Mouse (Mus musculus) activated CD4-positive, CD25-positive, alpha-beta regulatory T cell, adult 4 months (primary cell): ENCODE results near the gene Leng9. TPM values are rescaled to one million over a fixed set of nuclear protein-coding genes. Genes with fewer than 3 reads are reported as not detected.
A peak's percentile ranks its signal among the peaks of the same experiment; 100 is the strongest.
"Not testable (repeated sequence)": the region's sequence is repeated elsewhere in the genome, so short reads cannot be mapped to it uniquely, and the experiment has no call there.

ENCODE experiments used
- ATAC-seq: one replicate; pipeline ENCODE4 v1.8.0; 2017
- polyA plus RNA-seq, 2 experiments: library from polyadenylated mRNA; unstranded; fragments of 100-300 nt; shearing (Covaris generic); gene quantifications; one replicate each; pipeline ENCODE4 v1.2.1; 2017

The Leng9 gene
- 1 to 10 TPM; 5.5 to 6.1 TPM for polyA plus RNA-seq

DNA sequence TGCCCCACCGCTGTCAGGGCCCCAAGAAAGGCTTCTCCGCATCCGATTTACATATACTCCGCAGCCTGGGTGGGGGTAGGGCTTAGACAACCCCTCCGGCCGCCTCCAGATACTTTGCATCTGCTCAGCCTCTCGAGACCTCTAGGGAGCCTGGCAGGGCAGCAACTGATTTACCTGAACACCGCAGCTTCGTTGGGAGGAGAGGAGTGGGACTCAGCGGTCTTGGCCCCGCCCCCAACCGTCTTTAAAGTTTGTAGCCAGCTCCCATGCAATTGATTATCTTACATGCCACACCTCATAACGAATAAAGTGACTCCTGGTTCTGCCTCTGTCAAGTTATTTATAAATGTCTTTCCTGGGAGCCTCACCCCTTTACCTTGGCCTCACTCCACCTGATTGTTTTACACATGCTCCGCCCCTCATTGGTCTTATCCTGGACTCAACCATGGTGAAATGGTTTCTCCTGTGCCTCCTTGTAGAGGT is at the start of gene Leng9:
Leng9 (minus strand) TSS at position 316 of the 483 bp plus-strand sequence.
- ATAC-seq: peak; percentile 37

DNA sequence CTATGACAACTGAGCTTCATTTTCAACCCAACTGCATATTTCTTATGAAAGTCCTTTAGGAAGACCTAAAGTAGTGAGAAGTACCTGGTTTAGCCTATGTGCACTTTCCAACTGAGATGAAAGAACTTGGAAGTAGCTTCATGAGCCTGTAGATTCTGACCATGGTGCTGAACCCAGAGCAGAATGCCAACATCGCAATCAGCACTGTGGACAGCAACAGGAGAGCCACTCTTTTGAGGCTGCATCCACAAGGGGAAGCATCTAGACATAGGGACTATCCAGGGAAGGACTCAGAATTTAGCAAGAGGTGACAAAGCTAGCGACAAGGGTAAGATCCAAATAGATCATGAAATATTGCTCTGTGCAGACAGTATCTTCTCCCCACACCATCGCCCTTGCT is 28.3 kb upstream of the Leng9 start:
- no peak for ATAC-seq

DNA sequence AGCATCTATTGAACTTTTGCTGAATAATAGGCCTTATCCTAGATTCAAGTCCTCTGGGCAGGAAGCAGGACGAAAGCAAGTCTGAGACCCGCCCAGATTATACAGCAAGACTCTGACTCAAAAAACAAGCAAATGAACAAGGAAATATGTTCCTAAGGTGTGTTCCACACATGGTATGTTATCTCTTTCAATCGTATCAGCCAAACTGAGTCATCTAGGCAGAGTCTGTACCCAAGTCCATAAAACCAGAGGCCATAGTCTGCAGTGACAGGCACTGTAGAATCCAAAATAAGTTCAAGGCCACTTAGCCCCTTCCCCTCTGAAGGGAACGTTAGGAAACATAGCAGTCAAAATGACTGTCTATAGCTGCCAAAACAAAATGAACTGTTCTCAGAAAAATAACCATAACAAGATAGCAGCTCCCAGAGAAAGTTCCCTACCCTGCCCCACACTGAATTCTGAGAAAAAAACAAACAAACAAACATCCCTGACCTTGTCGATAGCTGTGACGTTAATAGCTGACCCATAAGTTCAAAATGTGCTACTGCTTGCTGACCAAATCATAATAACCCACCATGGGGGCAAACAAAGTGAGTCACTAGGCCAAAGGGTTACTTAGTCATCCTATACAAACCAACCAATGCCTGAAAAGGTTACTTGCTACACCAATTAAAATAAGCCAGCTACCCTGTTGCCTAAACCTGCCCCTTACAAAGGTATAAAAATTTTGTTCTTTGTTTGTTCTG is 20.2 kb upstream of the Leng9 start:
- ATAC-seq: no peak

DNA sequence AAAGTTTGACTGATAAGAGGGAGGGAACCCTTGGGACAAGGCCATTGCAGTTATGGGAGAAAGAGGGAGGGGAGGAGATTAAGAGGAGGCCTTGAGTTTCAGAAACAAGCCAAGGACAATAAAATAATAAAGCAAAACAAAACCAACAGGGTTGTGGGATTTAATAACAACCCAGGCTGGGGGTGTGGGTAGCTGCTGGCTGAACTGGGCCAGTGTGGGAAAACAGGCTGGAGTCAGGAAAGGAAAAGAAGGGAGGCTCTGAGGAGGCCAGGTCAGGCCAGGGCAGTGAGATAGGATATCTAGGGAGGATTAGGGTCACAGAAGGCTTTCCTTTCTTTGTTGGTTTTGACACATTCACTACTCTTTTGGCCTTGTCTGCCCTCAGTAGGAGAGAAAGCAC is 16.9 kb upstream of the Leng9 start:
- ATAC-seq: no peak

DNA sequence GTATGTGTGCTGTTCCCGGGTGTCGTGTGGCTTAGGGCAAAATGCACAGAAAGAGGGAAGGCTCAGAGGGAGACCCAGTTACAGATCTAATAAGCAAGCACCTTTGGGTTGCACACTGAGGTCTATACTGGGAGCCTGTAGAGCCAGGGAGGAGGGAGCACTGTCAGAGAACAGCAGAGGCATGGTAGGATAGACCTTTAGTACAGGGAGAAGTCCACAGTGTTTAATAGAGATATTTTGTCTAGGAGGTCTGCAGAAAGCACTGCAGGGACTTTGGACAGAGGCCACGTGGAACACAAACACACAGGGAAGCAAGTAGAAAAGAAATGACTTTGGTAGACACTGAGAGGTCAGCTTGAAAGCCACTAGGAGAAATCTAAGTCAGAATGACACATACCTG is 15.1 kb upstream of the Leng9 start:
- no peak for ATAC-seq

DNA sequence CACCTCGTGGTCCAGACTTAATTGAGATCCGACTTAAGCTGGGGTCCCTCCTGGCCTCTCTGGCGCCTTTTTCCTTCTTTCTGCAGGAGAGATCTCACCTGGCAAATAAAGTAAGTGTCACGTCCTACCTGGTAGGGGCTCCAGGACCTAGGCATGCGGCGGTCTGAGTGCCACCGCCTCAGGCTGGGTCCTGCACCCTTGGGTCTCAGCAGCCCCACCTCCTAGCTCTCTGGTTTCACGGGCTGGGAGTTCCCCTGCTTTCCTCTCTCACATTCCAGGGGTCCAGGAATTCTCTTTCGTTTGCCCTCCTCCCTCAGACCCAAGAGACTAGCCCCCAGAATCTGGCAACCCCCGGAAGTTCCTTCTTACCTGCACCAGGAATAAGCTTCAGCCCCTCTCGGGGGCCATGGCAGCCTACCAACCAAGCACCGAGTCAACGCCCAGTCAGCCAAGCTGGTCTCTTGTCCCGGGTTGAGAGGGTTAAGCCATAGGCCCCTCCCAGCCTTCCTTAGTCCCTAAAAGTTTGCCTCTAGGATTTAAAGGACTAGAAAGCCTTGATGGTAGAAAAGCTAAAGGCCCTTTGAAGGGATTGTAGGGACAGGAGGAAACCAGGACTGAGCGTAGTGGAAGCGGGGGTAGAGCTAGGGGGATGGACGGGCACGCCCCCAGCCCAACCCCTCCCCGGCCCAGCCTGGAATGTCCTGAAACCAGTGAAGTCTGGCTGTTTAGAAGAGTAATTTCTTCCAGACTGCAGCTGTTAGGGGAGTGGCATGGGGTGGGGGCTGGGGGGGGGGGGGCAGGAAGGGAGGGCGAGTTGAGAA is 14.1 kb upstream of the Leng9 start, which contains the start of gene Cdc42ep5:
Cdc42ep5 (minus strand) TSS at position 771 of the 821 bp plus-strand sequence.
- no peak for ATAC-seq

DNA sequence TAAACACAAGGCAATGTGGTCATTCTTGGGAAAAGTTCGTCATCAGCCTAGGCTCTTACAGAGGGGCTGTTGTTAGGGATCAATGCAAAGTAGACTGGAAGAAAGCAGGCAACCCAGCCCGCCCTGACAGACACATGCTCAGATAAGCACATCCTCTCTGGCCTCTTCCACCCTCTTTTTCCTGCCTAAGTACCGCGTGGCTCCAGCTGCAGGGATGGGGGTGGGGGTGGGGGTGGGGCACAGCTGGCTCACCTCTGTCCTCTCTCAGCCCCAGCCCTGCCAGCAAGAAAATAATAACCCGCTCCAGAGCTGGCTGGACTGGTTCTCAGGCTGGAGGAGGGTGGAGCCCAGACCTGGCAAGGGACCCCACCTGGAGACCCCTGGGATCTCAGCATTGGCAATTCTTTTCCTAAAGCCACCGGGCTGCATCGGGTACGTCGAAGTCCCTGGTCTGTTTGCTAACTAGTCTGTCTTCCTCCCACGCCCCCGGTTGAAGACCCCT is 13.4 kb upstream of the Leng9 start:
- ATAC-seq: no peak

DNA sequence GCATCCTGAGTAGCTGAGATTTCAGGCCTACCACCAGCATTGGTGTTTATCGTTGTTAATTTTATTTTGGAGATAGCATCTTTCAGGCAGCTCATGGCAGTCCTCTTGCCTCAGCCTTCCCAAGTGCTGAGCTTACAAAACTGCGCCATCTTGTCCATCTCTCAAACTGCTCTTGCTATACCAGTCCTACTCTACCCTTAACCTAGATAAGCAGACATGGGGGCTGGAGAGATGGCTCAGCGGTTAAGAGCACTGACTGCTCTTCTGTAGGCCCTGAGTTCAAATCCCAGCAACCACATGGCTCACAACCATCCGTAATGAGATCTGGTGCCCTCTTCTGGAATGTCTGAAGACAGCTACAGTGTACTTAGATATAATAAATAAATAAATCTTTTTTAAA is 11.4 kb upstream of the Leng9 start:
- not testable (repeated sequence) for ATAC-seq

DNA sequence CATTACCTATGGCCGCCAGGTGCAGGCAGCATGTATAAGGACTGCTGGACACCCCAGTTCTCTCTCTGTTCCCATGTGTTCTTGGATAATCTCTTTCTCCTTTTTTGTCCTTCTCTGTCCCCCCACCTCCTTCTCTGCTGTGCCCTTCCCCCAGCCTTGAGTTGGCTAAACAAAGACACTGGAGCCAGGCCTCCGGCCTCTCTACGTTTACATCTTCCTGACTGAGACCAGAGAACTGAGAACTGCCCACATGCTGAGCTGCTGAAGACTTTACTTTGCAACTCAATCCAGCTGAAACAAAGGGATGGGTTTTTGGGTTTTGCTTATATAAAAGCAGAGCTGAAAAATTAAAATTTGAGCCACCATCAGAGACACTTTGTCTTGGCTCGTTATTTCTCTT is 4.8 kb upstream of the Leng9 start:
- no peak for ATAC-seq

DNA sequence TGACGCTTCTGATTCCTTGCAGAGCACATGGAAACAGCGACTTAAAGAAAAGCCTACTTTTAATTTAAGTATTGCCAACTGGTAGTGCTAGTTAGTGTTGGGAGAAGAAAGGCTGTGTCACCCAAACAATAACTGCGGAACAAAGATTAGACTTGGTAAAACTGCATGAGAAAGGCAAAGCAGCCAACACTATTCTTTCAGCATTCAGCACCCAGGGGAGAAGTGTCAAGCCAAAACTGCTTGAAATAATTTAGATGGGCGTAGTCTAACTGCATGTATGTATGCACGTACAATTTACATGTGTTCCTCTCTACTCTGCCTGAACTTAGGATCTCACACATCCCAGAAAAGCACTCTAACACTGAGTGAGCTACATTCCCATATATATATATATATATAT is 4.2 kb upstream of the Leng9 start:
- ATAC-seq: no peak

DNA sequence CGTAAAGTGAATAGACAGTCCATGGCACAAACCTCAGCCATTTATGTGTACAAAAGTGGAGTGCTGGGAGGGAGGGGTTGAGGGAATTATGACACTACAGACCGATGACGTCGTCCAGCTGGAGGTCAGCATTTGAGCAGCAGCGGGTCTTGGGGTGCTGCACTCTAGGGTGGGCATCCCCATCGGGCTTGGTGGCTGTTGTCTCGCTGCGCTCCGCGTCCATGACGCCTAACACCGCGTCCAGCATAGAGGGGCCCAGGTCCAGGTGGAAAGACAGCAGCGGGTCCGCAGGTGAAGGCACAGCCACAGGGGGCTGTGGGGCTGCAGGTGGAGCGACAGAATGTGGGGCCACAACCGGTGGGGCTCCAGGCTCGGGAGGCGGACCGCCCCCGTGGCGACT is 1.1 kb upstream of the Leng9 start:
- no peak for ATAC-seq

DNA sequence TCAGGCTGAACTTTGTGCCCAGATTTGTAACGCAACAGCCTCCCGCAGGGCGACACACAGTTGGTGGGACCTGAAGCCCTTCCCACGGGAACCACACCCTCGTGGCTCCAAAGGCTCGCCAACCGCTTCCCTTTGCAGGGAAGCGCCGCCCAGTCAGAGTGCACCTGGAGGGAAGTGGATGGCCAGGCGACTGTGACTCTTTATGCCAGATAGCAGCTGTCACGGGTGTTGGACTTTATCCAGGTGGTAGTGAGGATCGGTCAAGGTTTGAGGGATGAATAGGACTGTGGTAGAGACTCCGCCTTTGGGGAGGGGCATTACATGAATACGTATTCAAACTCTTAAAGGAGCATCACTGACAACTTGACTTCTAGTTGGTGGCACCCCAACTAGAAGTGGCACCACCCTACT is 642 bp upstream of the Leng9 start:
- ATAC-seq: peak; percentile 2

DNA sequence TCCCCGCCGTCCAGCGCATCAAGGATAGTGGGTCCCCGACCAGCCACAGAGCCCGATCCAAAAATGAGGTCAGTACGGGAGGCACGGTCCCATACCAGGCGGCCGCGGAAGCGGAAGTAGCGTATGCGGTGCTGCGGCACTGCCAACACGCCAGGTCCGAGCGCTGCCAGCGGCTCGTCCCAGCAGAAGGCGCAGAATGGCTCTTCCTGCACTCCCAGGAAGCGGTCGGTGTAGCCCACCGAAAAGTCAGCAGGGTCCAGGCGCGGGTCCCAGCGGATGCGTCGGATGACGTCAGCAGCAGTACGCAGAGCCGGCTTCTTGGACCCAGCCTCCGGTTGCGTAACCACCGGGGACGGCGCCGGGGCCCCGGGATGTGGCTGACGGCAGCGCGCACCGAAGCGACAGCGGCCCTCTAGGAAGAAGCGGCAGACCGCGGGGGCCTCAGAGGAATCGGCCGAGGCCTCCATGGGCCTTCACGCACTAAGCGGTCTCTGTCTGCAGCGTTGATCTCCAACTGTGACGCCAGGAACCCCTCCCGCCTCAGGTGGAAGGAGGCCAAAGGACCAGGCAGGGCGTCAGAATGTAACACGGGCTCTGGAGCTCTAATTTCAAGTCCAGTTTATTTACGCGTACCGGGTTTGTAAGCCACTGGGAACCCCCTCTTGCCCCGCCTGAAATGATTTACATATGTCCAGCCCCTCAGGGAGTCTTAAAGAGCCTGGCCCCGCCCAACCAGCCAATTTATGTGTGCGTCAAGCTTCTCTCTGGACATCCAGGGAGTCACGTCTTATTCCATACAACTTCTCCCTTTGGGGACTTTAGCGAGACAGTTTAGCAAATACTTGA is 742 bp downstream of the Leng9 start:
- peak; percentile 64 for ATAC-seq

DNA sequence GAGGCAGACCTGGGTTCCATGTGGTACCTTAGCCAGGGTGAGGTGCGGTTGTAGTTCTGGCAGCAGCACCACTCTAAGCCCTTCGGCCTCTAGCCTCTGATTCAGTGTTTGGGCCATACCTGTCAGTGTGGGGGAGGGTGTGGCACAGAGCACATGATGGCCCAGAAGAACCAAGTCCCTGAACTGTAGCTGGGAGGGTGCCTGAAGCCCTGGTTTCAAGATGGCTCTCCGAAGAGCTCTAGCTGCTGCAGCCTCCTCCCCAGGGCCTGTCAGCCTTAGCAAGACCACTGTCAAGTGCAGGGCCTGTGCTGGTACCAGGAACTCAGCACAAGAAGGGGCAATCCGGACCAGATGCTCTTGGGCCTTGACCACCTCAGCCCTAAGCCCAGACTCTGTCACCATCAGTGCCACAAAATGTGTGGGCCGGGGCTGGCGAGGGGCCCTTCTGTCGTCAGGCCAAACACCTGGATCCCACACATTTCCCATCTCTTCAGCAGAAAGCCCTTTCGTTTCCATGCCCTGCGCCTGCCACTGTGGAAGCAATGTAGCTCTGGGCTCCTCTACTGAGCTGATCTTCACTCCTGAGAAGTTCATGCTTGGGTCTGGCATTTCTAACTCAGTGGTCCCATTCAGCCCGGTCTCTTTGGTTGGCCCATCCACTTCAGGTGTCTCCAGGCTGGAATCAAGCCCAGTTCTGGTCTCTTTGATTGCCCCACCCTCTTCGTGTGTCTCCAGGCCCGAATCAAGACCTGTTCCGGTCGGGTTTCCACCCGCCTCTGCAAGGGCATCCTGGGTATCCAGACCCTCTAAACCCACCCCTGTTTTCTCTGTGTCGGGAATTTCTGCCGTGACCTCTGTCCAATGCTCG is 1.6 kb downstream of the Leng9 start:
- ATAC-seq: peak; percentile 27

DNA sequence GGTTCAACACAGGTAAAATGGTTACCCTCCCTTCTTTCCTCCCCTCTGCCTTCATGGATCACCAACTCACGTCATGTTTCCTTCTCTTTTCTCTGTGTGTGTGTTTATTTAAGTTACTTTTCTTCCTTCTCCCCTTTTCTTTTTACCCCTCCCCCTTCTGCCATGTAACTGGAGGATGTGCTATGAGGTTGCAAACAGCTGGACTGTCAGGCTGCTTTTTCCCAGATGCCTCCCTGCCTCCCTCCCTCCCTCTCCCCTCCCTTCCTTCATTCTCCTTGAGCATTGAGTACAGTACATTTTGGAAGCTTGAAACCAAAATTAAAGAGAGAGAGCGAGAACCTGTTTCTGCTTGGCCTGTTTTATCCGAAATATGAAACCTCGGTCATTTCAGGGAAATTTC is 2.3 kb downstream of the Leng9 start:
- no peak for ATAC-seq

DNA sequence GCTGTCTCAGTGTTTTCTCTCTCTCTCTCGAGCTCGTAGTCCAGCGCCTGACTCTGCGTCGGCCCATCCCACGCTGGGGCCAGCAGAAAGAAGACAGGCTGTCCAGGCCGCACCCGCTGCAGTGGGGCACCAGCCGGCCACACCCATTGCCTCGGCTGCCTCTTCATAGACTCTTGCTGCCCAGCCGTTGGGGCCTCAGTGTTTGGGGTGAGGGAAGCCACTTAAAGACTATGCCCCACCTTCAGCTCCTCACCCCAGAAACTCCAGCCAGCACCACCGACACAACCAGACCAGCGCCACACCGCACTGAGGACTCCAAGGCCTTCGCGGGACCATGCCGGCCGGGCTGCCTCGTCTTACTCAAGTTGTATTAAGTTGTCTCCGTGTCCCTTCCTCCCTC is 2.8 kb downstream of the Leng9 start:
- no peak for ATAC-seq

DNA sequence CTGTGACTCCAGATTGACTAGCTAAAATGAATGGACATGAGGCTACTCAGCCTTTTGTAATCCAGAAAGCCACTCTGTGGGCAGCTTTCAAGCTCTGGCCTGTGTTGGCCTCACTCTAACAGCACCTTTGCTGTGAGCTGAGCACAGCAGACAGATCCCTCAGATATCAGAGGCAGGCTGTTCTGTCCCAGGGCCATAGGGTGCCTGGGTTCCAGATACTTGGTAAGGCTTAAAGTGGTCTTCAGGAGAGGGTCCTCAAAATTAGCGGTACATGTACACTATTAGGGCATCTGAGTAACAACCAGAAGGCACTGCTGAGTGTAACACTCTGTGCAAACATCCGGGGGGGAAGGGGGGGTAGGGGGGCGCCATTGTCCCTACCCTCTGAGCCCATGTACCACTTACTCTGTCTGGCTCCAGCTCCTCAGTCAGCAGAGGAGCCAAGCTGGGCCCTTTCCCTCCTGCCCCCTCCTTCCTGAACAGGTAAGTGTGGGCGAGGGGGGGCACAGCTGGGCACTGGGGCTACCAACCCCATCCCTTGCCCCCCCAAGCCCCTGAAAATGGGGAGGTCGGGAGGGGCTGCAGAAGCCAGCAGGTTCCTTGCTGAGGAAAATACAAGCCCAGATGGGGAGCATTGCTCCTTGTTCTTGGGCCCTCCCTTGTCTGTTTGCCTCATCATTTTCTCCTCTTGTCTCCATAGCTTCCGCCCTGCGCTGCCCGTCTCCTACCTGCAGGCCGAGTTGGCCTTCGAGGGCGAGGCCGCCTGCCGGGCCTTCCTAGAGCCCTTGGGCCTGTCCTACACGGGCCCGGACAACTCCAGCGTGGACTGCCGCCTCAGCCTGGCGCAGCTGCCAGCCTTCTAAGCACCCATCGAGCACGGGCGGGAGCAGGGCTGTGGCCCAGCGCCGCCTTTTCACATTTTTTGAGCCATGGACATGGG is 3.7 kb downstream of the Leng9 start:
- no peak for ATAC-seq

DNA sequence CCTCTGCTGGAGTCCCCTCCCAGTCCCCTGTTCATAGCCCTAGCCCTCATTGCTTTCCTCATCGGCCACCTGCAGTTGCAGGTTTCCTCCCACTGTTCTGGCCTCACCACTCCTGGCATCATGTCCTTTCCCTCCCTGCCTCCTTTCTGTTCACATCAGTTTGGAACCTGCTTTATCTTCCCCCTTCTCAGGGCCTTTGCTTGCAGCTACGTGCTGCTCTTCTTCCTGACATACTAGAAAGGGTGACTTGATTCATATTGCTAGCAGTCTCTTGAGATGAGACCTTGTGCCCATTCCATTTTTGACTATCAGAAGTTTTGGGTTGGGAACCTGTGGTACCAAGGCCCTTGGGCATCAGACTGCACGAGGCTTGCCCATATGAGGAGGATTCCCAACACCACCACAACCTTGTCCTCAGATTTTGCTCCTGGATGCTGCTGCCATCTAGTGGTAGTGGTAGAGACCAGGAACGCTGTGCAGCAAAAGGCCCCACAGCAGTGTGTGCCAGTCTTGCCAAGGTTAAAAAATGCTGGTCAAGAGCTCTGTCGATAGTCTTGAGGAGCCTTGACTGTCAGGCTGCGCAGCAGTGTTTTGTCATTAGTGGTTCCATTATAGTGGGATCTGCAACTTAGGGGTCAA is 4.5 kb downstream of the Leng9 start:
- no peak for ATAC-seq

DNA sequence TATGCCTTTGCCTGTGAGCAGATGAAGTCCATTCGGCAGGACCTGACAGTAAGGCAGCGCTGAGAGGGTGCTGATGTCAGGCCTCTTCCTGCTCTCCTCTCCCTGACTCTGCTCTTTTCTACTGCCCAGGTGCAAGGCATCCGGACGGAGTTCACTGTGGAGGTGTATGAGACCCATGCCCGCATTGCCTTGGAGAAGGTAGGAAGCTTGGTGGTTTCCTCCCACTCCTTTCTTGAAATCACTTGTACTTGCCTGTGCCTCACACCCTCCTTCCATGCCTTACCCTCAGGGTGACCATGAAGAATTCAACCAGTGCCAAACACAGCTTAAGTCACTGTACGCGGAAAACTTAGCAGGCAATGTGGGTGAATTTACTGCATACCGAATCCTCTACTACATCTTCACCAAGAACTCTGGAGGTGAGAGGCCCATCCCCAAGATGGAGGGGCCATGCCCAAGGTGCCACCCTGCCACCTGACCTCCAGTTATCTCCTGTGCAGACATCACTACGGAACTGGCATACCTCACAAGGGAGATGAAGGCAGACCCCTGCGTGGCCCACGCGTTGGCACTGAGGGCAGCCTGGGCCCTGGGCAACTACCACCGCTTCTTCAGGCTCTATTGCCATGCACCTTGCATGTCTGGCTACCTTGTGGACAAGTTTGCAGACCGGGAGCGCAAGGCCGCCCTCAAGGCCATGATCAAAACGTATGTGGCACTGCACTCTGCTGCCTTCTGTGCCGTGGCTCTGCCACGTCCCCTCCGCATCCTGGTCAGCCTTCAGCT is 5.2 kb downstream of the Leng9 start:
- no peak for ATAC-seq
